Mouse (Mus musculus): Measurements from ENCODE around the gene Gm20767.
"Not testable (repeated sequence)": the region's sequence is repeated elsewhere in the genome, so short reads cannot be mapped to it uniquely, and the experiment has no call there.

DNA sequence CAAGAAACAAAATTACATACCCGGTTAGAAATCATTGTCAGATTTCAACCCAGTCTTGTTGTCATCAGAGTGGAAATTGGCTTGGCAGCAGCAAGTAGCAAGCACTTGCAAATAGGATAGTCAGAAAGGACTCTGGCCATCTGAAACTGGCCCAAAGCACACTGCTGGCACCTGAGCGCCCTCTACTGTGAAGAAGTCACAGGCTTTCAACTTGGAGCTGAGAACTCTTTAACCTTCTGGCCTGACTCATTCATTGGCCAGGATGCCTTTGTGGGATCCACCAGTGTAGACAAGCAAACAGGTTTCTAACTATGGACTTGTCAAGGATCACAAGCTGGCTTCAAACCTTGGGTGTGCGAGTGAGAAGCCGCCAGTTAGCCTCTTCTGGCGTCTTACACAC is 28.3 kb downstream of the Gm20767 start:
- TF ChIP-seq GATA1 (IDR thresholded peaks at IDR 0.05; ENCODE audit: borderline replicate concordance, low read length); FLI1 (IDR thresholded peaks at IDR 0.05; ENCODE audit: low read length): not testable (repeated sequence)
